7 mouse cellular contexts compared by ENCODE assay signal in genomic region chr17:72918571-72919541, GRCm38 (mm10). TPM values are rescaled to one million over a fixed set of nuclear protein-coding genes. Genes with fewer than 3 reads are reported as not detected.
A peak's percentile ranks its signal among the peaks of the same experiment; 100 is the strongest.
DNase-seq lines count a peak whose midpoint lies in the region; ATAC-seq and TF ChIP-seq lines count a peak whose summit lies in the region.

No protein-coding gene starts in this region.

- POLR2A ChIA-PET in Patski (lab: Charles Lee): interaction anchor here (0.6 to 2.1 kb wide), 6 partner anchors 28 to 177 kb away, joined by 3 to 7 read pairs (median 3); no protein-coding TSS in a partner anchor

- under 1% methylated on average over 54 of the region's 54 CpGs for WGBS in forebrain, embryonic 15.5 days
- under 1% methylated on average over 54 of the region's 54 CpGs for WGBS in hindbrain, embryonic 10.5 days

- no peak for DNase-seq in Patski (ENCODE audit: low read depth, low spot score)
- DNase-seq in c-Kit-positive CD71-negative TER-119-negative erythroid progenitor cells, embryonic 14.5 days (ENCODE audit: low read depth): peak; percentile 33
- peak; percentile 79 for DNase-seq in hindbrain, embryonic 10.5 days (ENCODE audit: low spot score)
- DNase-seq in left cerebral cortex, postnatal 25 days (ENCODE audit: low spot score in 2 of 2): peak; percentile 28 to 33
- peak; percentile 56 for DNase-seq in right cerebral cortex, postnatal 4 days

- no peak for TF ChIP-seq CTCF in Patski (IDR thresholded peaks at IDR 0.05)

- H3K4me1 ChIP-seq in forebrain, embryonic 15.5 days: peaks cover 53% of the 10 kb centered on the region
- H3K4me1 ChIP-seq in hindbrain, embryonic 10.5 days (replicated peaks): peaks cover 56% of the 10 kb centered on the region

- peak overlapping the region; percentile 92 for H3K9ac ChIP-seq in forebrain, embryonic 15.5 days (replicated peaks)

- H3K4me3 ChIP-seq in forebrain, embryonic 15.5 days: peak overlapping the region; percentile 70
- H3K4me3 ChIP-seq in hindbrain, embryonic 10.5 days: peak overlapping the region; percentile 82

- peak; percentile 31 for ATAC-seq in Patski
- peak; percentile 60 for ATAC-seq in forebrain, embryonic 15.5 days (replicated peaks)
- ATAC-seq in megakaryocyte progenitor cell, adult 5-6 weeks (replicated peaks; ENCODE audit: poor library complexity): peak; percentile 45

- intact Hi-C loops in left cerebral cortex, postnatal 25 days (cut with DNase I): loop anchor here (5.0 kb wide), 2 partner anchors 62 to 88 kb away; no protein-coding TSS in a partner anchor

- H3K27me3 ChIP-seq in Patski: no peaks in the 10 kb centered on the region
- no peaks in the 10 kb centered on the region; the same call in 1 of the 2 replicates for H3K27me3 ChIP-seq in forebrain, embryonic 15.5 days
- peaks cover 12% of the 10 kb centered on the region for H3K27me3 ChIP-seq in hindbrain, embryonic 10.5 days (ENCODE audit: insufficient read depth, poor library complexity, severe bottlenecking)

- peaks cover 10% of the 10 kb centered on the region; the same call in 1 of the 2 replicates for H3K36me3 ChIP-seq in forebrain, embryonic 15.5 days
- H3K36me3 ChIP-seq in hindbrain, embryonic 10.5 days: peaks cover 30% of the 10 kb centered on the region

- H3K27ac ChIP-seq in forebrain, embryonic 15.5 days (replicated peaks): peak overlapping the region; percentile 90
- H3K27ac ChIP-seq in hindbrain, embryonic 10.5 days: peak overlapping the region; percentile 96

- in situ Hi-C loops in Patski (cut with MboI; ENCODE audit: low pct_unique_long_range_greater_than_20kb): no loop called here

- no peaks in the 10 kb centered on the region for H3K9me3 ChIP-seq in forebrain, embryonic 15.5 days
- H3K9me3 ChIP-seq in hindbrain, embryonic 10.5 days: no peaks in the 10 kb centered on the region

- CTCF ChIA-PET in Patski (lab: Charles Lee): interaction anchor here (1.0 to 2.5 kb wide), 4 partner anchors 18 to 90 kb away, joined by 3 to 8 read pairs (median 4); no protein-coding TSS in a partner anchor

- H3K4me2 ChIP-seq in forebrain, embryonic 15.5 days (replicated peaks): peak overlapping the region; percentile 79

RNA-seq across cellular contexts. Expression of gene Lbh, which starts 0.8 kb away (rescaled TPM):
- 72.5 TPM for polyA plus RNA-seq in Patski (2021)
- 4.5 and 4.6 TPM in 2 replicates for polyA plus RNA-seq in forebrain, embryonic 15.5 days (2015; fragmentation: Nextera tagmentation; extraction: Ambion mirVana)
- 2.4 and 2.6 TPM in 2 replicates for polyA plus RNA-seq in hindbrain, embryonic 10.5 days (2016; fragmentation: Nextera tagmentation; extraction: Ambion mirVana)
- total RNA-seq in left cerebral cortex, postnatal 25 days (2021): 10 to 100 TPM; 37.0 to 37.3 TPM
- 17.9 and 19.2 TPM in 2 replicates for total RNA-seq in megakaryocyte progenitor cell, adult 5-6 weeks (2015)
- total RNA-seq in megakaryocyte progenitor cell, adult 5-6 weeks (2017): 16.6 and 21.4 TPM in 2 replicates

Comparison
In these comparisons a context has a peak if more than half of its experiments do, and no peak if none do; other contexts are left out.
1. RNA of gene Lbh, which starts 0.8 kb away (polyA plus RNA-seq): 72.5 TPM in Patski (single experiment); 4.5 to 4.6 TPM in forebrain, embryonic 15.5 days and 2.4 to 2.6 TPM in hindbrain, embryonic 10.5 days; every median in the first group is over 10 times any median in the second.
2. Peak in every context shown above with its lines, with median percentiles within 50 percentile points of each other: ATAC-seq.